Mouse (Mus musculus) gastrocnemius, postnatal 10 days (tissue): ENCODE measurements at regions not wholly inside any gene's neighbourhood (a gene's known extent, or its start where the extent isn't known, plus 50 kb on each side); places are given as distances from the start of the nearest gene placed in this dataset.

ENCODE experiments used
- DNase-seq: peaks from one replicate; pipeline ENCODE4 v3.0.0; 2021; ENCODE audit warnings: mixed read lengths

GRCm38 (mm10) chr14:123079733-123080132 is 95.9 kb upstream of the Tmtc4 start:
- DNase-seq, result no peak

- DNase-seq, result no peak
Measured at GRCm38 (mm10) chr14:123078804-123079203, 95.0 kb upstream of the Tmtc4 start.

- no peak for DNase-seq
Measured at GRCm38 (mm10) chr14:123066344-123066743, 82.5 kb upstream of the Tmtc4 start.

GRCm38 (mm10) chr14:123065566-123065965 is 81.7 kb upstream of the Tmtc4 start:
- DNase-seq, result no peak

- no peak for DNase-seq
Measured at GRCm38 (mm10) chr14:123065136-123065535, 81.3 kb upstream of the Tmtc4 start.

GRCm38 (mm10) chr14:123062908-123063307 is 79.1 kb upstream of the Tmtc4 start:
- no peak for DNase-seq

GRCm38 (mm10) chr14:123056976-123057375 is 73.1 kb upstream of the Tmtc4 start:
- DNase-seq, result no peak

DNA sequence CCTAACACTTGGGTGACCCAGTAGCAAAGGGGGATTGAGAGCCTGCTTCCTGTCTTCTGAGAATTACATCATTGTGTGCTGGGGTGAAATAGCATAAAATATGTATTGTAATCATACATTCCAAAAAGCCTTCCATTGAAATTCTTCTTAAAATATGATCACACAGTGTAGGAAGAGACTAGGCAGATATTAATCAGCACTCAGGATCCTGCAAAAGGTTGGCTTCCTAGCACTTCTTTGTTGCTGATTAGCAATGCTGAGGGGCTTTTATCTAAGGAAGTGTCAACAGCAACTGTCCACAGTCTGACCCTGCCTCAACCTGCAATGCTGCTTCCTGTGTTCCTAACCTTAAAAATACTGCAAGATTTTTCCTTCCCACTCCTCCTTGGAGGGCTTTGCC is 64.6 kb upstream of the Tmtc4 start:
- DNase-seq, result no peak

- DNase-seq, result no peak
Measured at GRCm38 (mm10) chr14:123040046-123040445, 56.2 kb upstream of the Tmtc4 start.

GRCm38 (mm10) chr14:123037444-123037843 is 53.6 kb upstream of the Tmtc4 start:
- DNase-seq, result no peak
